Mouse (Mus musculus) left cerebral cortex, adult 8-10 months (tissue): ENCODE data around the gene Tenm2. TPM values are rescaled to one million over a fixed set of nuclear protein-coding genes. Genes with fewer than 3 reads are reported as not detected.

Source experiments
- DNase-seq, 2 experiments: peaks; one replicate each; pipeline ENCODE4 v3.0.0; 2022; ENCODE audit warnings: low spot score in 2 of 2
- total RNA-seq, 4 experiments: library from RNA; stranded (reverse); gene quantifications; 2 replicates each; pipeline ENCODE4 v1.2.4; 2022

Gene Tenm2
- total RNA-seq, 4 experiments from 2014 or later, result 89.1 to 98.1 (median 90.5) TPM

- peak in 1 of 2 experiments; percentile 47 for DNase-seq
These were observed 1162.5 kb downstream of the Tenm2 start for GRCm38 (mm10) chr11:36073074-36073818.

GRCm38 (mm10) chr11:36072646-36073045, 1163.1 kb downstream of the Tenm2 start:
- DNase-seq, result no peak

GRCm38 (mm10) chr11:36072038-36072437, 1163.7 kb downstream of the Tenm2 start:
- DNase-seq, result no peak

GRCm38 (mm10) chr11:36059325-36059843, 1176.4 kb downstream of the Tenm2 start:
- DNase-seq, result no peak

- DNase-seq, result no peak
These were observed 1179.2 kb downstream of the Tenm2 start for GRCm38 (mm10) chr11:36056525-36056924.

DNA sequence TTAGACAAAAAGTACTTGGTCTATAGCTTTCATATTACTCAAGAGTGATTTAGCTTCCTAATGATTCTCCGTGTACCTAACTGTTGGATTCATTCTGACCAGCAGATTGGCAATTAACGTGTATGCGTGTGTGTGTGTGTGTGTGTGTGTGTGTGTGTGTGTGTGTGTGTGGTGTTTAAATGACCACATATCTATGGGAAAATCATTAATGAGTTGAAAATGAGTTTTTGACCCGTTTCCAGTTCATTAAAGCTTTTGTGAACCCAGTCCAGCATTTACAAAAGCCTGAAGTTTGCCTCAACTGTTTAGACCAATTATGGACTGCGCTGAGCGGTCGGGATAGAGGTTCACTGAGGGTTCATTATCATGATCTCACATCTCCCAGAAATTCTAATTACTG, 1181.4 kb downstream of the Tenm2 start:
- no peak for DNase-seq

DNA sequence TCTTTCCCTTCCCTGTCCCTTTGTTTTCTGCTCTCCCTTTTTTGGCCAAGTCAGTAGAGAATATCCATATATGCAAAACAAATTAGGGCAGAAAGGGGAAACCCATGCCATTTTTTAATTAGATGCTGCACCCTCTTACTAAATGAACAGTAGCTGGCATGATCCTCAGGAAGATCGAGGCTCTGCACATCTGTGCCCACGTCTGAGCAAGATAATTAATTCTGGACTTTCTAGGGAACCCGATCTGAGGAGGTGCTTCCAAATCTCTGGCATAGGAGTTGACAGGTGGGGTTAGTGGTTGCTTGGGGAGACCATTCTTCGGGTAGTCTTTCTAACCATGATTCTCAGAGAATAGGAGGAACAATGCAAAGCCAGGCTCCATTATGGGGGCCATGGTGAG, 1182.3 kb downstream of the Tenm2 start:
- DNase-seq, result no peak

- no peak for DNase-seq
These were observed 1183.2 kb downstream of the Tenm2 start for GRCm38 (mm10) chr11:36052598-36052997.

DNA sequence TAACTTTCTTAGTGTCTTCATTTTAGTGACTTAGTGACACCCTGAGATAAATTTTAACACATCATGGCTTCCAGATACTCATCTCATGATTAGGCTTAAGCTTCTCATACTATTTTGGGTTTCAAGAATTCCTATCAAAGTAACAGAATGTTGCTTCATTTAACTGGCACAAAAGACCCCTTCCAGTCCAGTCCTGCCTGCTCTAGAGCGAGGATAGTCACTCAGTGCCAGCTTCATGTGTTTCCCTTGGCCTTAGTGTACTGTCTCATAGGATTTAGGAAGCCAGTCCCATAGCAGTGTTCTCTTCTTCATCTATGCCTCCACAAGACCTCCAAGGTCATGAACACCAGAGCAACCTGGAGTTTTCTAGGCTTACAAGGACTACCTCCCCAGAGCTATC, 1183.7 kb downstream of the Tenm2 start:
- no peak for DNase-seq

GRCm38 (mm10) chr11:36049547-36049946, 1186.2 kb downstream of the Tenm2 start:
- DNase-seq, result no peak

DNA sequence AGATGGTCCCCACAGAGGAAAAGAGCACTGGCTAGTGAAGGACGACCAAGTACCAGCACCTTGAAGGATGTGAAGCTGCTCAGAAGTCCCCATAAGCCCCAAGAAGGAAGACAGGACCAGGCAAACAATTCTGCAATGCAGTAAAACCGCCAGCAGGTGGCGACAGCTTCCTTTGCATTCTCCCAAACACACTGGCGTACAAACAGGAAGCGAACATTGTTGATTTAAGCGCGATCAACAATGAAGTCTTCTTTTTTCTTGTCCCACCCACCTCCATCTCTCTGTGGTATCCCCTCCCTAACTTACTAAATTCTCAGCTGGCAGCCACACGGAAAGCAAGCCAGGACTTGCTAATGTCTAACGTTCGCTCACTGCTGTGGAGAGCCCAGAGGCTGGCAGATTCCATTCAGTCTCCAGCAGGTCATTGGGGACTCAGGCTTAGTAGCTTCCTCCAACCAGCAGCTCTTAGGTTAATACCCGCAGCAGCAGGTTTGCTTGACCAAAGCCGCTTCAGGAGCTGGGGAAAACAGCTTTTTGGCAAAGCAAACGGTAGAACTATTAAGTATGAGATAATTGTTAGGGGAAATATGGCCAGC, 1190.0 kb downstream of the Tenm2 start:
- DNase-seq, result peak in 1 of 2 experiments; percentile 74

- DNase-seq, result no peak
These were observed 1194.4 kb downstream of the Tenm2 start for GRCm38 (mm10) chr11:36041411-36041810.

DNA sequence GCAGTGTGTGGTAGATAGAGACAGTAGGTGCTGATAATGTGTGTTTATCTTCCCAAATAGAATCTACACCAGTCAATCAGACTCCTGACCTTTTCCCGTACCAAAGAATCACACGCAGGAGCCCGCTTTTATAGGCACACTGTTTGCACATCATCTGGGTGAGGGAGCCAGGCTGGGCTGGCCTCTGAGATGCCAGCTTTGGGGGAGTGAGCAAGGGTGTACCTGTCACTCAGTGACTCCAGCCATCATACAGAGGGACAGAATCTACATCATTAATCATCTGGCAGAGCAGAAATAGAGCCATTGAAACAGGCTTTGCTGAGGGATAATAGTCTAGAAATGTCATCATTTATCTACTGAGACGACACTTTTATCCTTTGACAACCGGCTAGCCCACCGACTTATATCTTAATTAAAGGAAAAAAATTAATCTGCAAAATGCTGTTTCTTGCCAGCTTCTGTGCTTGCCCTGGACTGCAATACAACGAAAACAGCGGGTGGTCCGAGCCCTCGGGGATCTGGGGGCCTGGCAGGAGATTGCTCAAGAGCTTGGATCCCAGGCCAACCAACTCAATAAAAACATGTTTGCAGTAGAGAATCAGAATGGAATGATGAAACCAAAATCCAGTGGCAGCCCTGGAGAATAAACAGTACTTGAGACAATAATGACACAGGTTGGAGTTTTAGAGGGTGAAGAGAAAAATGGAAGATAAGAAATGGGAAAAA, 1195.1 kb downstream of the Tenm2 start:
- DNase-seq, result no peak

GRCm38 (mm10) chr11:36039825-36040224, 1195.9 kb downstream of the Tenm2 start:
- no peak for DNase-seq

DNA sequence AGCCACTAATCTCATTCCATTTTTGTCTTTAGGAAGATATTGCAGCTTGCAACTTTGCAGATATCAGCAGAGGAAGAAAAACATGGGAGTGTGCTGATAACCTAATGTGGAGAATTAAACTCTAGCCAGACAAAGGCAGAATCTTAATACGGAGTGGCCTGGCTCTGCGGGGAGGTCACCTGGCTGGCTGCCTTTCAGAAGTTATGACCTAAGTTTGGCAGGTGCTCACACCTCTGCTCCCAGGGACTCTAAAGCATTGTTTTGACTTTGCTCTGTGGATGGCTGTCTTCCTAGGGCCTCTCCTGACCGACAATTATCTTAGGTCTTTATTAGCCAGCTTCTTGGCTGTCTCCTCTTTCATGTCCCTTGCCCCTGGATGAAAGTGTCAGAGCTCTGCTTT, 1197.4 kb downstream of the Tenm2 start:
- DNase-seq, result no peak

GRCm38 (mm10) chr11:36037311-36037710, 1198.5 kb downstream of the Tenm2 start:
- no peak for DNase-seq

DNA sequence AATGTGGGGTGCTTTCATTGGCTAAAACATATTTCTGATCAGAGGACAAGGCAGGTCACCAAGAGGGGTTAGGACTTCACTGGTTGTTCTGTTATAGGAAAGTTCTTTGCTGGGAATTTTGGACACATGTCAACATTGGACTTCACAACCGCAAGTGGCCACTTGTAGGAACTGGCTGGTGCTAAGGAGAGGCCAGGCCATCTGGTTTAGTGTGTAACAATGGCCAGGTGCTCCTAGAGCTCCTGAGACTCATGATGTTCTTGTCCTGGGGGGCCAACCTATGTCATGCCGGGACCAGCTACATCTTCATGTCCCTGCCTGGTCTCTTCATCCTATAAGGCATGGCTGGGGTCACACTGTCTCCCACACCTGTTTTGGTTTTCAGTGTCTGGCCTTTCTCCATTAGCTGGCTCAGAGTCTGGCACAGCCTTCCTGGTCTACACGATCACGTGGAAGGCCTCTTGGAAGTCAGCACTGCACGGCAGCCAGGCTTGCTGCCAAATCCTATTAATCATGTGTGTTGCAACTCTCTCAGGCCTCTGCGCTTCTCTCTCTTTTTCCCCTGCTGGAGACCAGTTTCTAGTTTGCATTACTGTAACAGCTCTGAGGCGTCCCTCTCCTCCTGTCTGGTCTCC, 1199.6 kb downstream of the Tenm2 start:
- peak in 1 of 2 experiments; percentile 74 for DNase-seq

DNA sequence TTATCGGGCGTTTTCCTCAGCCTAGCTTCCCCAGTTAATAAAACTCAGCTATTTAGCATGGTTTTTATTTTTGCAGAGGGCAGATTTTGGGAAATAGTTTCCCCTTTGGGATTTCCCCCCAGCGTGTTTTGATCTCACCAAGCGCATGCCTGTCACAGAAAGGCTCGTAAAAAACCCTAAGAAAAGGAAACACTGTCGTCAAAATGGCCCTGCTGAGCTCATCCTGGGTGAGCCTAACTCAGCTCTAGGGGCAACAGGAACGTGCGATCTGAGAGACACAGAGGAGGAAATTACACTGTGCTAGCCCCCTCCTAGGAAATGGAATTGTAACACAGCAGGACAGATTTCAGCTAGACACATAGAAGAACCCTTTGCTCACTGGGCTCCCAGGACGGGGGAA, 1204.0 kb downstream of the Tenm2 start:
- DNase-seq, result no peak

DNA sequence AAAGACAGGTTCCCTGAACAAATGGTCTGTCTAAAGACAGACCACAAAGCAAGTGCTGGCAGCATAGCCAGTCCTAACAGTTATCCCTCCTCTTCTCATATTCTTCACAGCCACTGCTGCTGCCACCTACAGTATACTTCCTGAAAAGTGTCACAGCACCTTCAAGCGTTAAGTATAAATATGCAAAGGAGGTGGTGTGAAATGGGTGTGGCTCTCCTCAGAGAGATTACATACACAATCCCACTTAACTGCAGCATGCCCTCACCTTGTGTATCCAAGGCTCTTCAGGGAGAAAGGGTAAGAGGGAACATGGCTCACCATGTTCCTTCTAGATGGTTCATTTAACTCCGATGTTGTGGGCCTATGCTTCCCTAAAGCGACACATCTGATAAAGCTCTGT, 1215.8 kb downstream of the Tenm2 start:
- DNase-seq, result no peak

GRCm38 (mm10) chr11:36013179-36013578, 1222.6 kb downstream of the Tenm2 start:
- DNase-seq, result no peak

- DNase-seq, result no peak
These were observed 1226.2 kb downstream of the Tenm2 start for GRCm38 (mm10) chr11:36009281-36010208.
